Mouse (Mus musculus): ENCODE measurements around the gene Sept11.

Sept11 gene

DNA sequence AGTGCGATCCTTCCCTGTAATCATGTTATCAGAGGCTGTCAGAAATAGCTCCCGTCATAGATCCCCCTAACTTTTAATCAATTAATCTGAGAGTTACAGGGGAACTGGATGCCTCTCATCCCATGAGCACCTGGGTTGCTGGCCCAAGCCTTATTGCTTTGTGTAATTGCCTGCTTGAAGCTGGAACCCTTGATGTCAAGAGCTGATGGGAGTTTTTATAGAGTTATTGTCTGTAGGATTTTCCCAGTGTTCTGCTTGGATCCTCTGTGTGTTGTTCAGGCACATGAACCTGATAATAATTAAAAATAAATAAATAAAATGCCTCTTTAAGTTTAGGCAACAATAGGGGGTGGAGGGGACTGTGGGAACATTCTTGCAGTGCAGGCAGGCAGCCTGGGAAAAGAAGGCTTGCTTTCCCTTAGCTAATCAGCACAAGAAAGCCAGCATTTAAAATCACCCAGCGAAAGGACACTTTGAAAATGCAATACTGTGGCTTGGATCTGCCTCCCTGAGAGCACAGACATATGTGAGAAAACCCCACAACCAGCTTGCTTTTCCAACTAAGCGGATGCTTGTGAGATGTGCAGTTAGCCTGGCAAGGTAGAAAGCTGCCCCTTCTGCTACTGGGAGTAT is 33.8 kb downstream of the Sept11 start:
- no peak for DNase-seq (ENCODE audit: low spot score in 2 of 2)

DNA sequence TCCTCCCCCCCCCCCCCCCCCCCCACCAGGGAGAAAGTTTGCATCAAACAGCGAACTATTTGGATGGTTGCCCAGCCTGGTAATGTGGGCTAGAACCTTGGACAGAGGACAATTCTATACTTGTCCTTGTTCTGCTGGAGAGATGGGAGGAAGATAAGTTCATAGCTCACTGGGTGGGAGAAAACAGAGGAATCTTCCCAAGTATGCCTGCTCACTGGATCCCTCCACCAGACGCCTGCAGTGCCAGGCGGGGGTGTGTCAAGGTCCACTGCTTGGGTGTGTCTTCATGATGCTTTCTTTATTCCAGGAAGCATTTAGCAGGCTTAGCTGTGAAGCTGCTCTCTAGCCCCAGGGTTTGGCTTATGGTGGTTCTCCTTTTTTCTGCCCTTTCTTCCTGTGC is 34.5 kb downstream of the Sept11 start:
- no peak for DNase-seq (ENCODE audit: low spot score in 2 of 2)

DNA sequence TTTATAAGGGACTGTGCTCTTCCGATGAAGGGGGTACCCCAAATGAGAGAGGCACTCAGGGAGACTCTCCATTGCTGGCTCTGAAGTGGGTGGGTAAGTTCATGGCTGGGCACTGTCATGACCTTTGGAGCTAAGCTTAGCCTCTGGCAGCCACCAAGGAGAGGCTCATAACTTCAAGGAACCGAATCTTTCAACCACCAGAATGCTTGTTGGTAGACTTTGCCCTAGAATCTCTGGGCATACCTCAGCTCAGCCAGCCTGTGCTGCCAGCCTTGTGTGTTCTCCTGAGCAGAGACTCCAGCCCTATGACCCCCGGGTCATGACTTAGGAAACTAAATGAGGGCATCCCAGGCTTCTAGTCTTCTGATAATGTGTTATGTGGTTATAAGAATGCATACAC is 35.5 kb downstream of the Sept11 start:
- no peak for DNase-seq (ENCODE audit: low spot score in 2 of 2)

DNA sequence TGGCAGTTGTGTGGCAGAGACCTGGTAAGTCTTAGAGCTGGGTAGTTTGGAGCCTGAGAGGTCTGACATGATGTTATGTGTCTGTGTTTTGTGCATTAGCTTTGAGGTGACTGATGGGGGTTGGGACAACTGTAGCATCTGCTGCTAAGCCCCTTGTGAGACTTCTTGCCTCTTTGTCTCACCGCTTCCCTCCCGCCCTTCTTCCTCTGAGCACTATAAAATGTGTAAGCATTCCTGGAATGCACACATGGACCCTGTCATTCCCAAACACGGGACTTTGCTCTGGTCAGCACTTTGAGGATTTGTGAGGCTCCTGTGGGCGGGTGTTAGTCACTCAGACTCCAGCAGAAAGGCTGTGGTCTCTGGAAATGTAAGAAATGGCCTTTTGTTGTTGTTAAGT is 36.7 kb downstream of the Sept11 start:
- DNase-seq (ENCODE audit: low spot score in 2 of 2), result no peak

DNA sequence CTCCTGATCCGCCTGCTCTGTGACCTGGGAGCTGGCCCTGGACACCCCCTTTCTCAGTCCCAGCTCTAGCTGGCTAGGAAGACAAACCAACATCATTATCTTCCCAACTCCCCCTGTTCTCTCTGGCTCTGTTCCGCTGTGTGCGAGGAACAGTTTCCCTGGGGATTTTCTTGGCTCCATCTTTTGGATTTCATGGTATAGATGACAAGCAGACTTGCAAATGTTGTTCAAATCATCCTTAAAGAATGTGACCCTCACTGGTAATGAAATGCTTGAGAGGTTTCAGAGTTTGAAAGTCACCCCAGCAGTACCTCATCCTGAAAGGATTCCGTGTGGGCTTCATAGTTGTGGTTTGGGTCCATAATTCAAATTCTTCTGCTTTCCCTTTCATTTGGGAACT is 38.2 kb downstream of the Sept11 start:
- no peak for DNase-seq (ENCODE audit: low spot score in 2 of 2)

DNA sequence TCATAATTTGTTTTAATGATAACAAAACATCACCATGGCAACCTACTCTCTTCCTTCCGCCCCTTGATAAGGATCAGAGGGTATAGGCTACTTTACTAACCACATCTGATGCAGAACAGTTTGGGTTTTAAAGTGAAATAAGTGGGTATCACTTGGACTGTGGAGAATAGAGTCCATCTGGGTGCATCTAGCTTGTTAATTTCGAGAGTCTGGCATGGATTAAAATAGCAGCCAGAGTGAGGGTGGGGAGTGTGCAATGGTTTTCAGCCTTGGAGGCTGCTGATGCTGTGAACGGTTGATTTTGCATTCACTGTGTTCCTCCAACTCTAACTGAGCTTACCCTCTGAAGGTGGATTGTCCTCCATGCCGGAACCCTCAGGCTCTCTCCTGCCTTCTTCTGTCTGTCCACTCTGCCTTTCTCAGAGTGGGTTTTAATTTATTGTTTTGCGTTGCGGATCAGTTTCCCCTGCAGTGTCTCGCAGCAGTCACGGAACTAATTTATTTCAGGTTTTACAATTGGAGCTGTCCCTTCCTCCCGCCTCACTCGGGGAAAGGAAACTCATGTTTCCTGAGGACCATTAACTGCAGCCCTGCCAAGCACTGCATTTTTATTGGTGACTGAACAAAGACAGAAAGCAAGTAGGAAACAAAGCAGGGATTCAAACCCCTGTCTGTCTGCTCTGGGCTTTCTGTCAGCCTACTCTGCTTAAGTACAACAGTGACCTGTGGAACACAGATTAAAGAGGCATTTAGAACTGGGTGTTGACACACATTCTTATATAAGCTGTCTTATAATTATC is 40.4 kb downstream of the Sept11 start:
- no peak for DNase-seq (ENCODE audit: low spot score in 2 of 2)

DNA sequence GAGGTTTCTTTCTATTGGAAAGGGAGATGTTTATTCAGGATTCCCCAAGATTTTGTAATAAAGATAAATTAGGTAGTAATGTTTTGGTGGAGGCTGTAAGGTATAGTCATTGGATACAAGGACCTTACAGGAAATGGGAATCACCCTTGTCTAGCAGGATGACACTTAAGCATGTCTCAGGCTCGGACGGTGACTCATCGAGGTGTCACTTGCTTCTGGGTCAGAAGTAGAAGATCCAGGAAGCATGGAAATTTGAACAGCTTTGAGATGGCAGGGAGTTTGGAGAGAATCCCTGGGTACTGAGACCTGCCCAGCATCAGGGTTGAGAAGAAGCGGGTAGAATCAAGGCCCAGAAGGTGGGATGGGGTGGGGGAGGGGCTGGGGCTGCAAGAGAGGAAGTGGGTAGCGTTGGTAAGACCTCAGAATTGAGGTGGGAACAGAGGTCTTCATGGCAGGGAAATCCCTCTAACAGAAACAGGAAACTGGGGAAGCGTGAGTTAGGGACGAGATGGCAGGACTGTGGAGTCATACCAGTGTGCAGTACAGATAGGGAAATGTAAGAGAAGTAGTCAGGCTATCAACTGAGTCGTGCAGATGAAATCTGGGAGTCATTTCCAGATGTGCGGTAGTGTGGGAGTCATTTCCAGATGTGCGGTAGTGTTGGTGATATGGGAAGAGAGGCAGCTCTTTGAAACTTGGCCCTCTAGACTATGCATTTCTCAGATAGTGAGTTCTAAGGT is 42.3 kb downstream of the Sept11 start:
- DNase-seq (ENCODE audit: low spot score in 2 of 2), result no peak

DNA sequence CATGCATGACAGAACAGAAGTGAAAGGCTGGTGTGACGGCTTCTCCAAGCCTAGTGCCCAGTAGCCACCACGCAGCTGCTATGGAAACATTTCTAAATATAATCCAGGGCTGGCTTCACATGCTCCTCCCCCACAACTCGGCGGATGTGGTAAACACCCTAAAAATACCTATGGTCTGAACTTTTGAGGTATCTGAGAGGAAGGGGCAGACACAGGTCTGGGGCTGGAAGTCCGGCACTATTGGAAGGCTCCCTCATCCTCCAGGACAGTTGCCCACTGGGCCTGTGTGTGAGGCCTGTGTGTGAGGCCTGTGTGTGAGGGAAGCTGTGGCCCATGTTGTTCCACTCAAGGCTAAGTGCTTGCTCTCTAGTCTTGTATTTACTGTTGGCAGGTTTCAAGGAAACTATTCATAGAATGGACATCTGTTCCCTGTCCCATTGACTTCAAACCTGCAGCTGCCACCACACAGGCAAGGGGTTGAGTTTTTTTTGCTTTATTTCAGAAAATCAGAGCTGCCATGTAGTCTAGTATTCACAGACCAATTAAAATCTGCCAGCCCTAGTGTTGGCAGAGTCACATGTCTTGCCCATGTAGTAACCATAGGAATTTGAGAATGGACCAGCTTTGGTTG is 43.8 kb downstream of the Sept11 start:
- DNase-seq (ENCODE audit: low spot score in 2 of 2), result peak; percentile 34 to 44

DNA sequence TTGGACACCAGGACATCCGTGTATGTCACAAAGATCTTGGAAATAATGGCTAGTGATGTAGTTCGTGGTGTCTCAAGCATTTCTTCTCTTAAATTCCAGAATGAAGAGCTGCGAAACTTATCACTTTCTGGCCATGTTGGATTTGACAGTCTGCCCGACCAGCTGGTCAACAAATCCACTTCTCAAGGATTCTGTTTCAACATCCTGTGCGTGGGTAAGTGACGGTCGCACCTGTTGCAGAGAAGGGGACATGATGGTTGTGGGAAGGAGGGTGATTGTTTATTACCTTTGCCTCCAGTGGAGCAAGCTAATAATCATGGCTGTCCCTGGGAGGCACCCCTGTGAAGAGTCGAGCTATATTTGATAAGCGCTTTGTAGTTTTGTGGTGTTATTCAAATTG is 46.1 kb downstream of the Sept11 start:
- no peak for DNase-seq (ENCODE audit: low spot score in 2 of 2)

DNA sequence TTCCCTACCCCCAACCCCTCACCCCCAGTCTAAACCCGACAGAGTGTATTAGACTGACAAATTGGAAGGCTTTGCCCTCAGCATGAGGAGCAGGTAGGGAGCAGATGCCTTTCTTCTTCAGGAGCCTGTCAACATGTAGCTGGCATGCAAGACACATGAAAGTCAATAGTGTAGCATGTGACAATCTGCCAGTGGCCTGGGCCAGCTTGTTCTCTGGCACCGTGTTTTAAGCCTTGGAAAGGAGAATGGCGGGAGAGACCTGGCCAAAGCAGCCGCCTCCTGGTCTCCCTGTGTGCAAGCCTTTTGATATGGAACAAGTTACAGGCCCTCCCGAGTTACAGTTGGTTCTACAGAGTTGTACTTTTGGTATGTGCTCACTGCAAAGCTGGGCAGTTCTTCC is 47.5 kb downstream of the Sept11 start:
- DNase-seq (ENCODE audit: low spot score in 2 of 2), result no peak

DNA sequence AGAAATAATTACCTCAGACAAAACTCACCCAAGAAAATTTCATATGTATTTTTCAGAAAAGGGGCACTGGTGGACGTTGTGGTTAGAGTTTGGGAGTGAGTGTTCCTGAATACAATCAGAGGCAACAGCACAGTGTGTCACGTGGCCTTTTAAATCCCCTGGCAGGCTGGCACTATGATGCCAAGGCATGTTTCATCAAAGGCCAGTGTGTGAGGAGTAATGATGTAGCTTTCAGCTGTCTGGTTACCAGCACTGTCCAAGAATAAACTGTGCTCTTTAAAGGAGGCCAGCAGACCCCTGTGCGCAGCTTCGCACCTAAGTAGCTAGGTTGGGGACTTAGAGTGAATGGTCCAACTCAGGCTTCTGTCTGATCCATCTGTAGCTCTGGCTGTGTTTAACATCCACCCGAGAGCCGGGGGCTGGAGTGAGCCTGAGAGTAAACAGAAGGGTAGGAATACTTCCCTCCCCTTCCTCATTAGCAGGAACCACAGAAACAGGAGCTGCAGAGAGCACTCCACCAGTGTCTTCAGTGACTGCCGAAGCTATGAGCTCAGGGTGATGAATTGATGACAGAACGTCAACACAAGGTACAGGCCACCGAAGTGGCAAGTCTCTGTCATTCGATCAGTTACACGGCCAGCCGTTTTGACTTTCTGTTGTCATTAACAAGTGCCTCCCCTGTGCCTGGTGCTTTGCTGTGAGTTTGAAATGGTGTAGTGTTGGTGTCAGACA is 50.3 kb downstream of the Sept11 start:
- DNase-seq (ENCODE audit: low spot score in 2 of 2), result no peak

DNA sequence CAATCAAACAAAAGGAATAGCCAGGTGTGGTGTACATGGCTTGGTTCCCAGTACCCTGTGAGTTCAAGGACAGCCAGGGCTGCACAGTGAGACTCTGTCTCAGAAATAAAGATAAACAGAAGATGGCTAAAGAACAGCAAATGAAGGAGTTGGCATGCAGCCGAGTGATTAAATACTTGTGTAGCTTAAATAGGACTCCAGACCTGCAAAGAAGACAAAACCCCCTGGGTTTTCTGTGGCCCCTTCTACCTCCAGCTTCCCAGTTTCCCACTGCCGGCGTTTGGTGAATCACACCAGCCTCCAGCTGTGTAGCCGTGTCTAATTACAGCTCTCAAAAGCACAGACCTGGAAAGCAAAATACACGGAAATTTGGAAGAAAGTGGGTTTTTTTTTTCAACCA is 51.6 kb downstream of the Sept11 start:
- no peak for DNase-seq (ENCODE audit: low spot score in 2 of 2)

DNA sequence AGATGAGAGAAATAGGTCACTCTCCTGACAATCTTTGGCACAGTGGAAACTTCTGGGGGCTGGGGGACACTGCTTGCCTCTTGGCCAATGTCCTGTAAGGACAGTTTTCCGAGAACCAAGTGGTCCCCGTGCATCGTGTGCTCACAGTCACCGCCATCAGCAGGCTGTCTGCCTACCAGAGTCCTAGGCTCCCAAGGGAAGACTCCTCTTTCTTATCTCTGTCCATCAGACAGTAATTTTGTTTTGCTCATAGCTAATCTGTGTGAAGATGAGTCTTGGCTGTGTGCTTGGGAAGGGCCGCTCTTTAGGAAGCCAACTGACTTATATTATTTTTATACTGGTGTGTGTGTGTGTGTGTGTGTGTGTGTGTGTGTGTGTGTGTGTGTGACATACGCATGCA is 52.3 kb downstream of the Sept11 start:
- DNase-seq (ENCODE audit: low spot score in 2 of 2), result no peak

DNA sequence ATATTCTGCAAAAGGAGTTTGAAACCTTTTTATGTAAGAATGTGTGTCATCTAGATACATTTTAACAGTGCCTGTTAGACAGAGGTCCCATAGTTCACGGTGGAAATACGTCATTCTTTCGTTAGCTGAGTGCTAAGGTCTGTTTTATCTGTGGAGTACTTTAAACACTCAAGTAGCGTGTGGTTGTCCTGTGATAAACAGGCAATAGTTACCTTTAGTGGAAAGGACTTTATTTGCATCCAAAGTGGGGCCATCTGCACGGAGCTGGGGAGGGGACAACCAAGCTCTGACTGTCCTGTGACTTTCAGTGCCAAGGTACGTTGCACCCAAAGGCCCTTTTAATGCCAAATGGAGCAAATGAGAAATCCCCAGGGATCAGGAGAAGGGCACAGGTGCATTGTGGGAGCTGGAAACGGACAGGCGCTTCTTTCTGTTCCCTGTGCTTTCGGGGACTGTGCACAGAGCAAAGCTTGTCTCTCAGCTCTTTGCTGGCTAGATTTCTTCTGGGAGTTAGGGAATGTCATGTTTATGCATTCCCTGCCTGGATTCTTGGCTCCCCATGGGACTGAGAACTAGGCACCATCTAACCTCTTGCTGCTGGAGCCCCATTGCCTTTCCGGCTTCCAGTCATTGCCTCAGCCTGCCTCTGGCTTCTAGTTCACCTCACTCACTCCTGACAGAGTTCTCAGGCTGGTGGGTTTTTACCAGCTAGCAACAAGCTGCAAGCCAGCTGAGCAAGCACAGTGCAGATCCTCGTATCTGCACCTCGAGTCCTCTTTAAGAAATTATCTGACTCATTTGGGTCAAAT is 56.9 kb downstream of the Sept11 start:
- DNase-seq (ENCODE audit: low spot score in 2 of 2), result no peak

DNA sequence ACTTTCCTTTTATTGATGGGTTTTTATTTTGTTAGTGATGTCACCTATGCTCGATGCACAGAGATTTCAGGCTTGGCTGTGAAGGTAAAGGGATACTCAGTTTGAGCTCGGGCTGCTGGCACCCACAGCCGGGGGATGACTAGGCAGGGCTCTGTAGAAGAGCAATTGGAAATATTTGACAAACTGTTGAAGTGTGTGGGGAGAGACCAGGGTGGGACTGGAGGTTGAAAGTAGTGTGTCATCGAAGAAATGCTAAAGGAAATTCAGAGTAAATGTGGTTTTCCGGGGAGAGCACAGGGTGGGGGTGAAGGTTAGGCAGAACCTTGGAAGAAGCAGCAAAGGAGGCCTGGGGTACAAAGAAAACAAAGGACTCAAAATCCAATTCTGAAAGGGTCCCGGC is 58.7 kb downstream of the Sept11 start:
- no peak for DNase-seq (ENCODE audit: low spot score in 2 of 2)

DNA sequence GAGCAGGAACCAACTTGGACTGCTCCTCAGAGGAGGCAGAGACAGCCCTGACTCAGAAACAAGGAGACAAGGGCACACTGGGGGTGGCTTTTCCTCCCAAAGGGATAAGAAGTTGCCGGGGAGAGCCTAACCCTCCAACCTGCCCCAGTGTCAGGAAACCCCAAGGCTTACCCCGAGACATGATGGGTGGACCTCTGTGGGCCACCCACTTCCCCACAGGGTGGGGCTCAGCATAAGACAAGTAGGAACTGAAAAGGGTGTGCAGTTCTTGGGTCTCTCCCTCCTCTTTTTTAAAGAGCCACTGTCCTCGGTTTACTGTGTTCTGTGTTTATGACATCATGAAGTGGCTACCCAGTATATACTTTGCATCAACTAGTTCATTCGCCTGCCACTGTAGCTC is 59.2 kb downstream of the Sept11 start:
- DNase-seq (ENCODE audit: low spot score in 2 of 2), result peak; percentile 11 to 21

DNA sequence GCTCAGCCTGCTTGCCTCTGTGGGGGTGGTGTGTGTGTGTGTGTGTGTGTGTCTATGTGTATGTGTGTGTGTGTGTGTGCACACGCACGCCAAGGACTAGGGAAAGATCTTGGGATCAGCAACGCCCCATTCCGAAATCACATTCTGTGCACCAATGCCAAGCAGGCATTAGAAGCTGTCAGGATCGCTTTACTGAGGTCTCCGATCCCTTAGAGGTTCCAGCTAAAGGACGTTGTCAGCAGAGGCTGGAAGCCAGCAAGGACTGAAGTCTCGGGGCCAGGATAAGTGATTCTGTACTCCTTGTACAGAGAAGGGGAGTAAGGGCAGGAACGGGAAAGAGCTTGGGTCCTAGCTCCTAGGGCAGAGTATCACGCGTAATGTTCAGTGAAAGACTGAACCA is 61.2 kb downstream of the Sept11 start:
- DNase-seq (ENCODE audit: low spot score in 2 of 2), result no peak

DNA sequence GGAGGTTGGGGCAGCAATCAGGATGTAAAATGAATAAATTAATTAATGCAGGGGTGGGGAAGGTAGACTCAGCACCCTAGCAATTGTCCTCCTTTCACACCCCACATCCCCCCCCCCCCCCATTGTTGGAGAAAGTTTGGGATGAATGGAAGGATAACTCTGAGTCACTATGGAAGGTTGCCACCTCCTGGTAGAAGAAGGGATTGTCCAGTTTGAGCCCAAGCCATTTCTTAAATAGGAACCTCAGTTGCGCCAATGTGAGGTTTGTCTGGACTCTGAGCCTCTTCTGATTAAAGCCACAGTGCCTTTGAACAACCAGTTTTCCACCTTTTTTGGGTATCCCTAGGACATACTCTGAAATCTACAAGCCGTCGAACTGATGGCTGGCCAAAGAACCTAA is 70.3 kb downstream of the Sept11 start:
- DNase-seq (ENCODE audit: low spot score in 2 of 2), result peak in 1 of 2 experiments; percentile 13

DNA sequence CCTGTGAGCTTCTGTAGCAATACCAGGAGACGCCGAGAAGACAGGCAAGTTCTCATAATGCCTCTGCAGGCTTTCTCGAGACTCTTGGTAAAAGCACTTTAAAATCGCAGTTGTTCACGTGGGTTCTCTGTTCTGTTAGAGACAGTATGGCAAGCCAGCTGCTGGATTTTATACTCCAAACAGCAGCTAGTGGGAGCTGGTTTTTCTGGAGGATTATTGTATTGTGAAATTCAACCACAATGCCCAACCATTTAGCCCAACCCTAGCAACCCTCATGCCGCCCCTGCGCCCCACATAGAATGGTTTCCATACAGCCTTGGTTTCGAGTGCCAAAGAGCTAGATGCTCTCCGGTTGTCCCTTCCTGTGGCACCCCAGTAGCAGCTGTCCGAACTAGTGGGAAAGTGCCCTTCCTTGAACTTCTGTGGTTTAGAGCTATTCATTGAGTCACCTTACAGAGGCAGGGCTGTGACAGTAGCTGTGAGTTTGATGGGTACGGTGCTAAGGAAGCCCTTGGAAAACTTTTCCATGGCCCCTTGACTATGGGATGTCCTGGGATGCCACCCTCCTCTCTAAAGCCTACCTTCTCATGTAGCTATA is 74.8 kb downstream of the Sept11 start:
- no peak for DNase-seq (ENCODE audit: low spot score in 2 of 2)

DNA sequence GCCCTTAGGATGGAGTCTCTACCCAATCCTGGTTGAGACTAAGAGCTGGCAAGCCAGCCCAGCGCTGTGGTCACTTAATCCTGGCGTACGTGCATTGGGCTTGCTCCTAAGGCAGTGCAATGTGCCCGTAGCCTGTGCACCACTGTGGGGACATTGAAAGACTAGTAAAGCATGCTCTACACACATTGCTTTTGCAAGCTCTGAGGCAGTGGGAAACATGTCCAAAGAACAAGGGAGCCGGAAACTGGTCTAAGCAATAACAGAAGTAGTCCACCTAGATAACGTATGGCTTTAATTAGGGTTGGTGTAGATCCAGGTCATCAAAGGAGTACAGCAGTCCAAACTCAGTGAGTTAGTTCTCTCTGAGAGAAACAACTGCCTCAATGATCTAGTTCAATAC is 75.4 kb downstream of the Sept11 start:
- no peak for DNase-seq (ENCODE audit: low spot score in 2 of 2)

DNA sequence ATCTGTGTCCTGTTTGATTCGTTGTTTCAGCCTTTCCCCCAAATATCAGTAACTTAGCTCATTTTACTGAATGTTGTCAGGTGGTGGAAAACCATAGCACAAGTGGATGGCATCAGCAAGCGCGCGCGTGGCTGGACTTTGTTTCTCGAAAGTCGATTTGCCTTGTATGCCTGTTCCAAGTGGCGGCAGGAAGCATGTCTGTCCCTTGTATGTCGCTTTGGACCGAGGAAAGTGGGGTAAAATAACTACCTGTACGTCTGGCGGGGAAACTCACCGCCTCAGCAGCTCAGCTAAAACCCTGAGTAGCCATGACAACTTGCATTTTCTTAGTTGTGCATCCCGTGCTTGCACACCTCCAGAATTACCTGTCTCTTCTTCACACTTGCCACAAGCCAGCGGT is 78.2 kb downstream of the Sept11 start:
- DNase-seq (ENCODE audit: low spot score in 2 of 2), result no peak
